Mouse (Mus musculus): ENCODE measurements at regions not wholly inside any gene's neighbourhood (a gene's known extent, or its start where the extent isn't known, plus 50 kb on each side); places are given as distances from the start of the nearest gene placed in this dataset.

DNA sequence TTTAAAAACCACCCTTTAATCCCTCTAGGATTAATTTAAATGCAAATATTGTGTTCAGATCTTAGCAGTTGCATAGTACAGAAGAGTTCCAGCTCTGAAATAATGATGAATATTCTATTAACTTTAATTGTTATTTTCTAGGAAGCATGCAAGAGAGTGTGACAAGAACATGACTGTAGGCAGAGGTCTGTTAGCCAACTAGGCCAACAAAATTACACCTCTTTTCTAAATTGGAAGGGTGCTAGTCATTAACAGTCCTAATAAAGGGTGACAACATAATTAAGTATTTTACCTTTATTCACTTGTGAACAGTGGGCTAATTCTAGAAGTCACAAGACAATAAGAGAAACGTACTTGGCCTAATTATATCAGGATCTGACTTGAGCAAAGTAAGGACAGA lies 1151.9 kb downstream of the Fstl5 start:
- DNase-seq (no peak), ATAC-seq (no peak; the same call in 1 of the 2 replicates)
- H3K4me2 ChIP-seq (ENCODE audit: low read depth): no peak overlapping the region
- no peaks in the 10 kb centered on the region for H3K27me3 ChIP-seq (ENCODE audit: insufficient read depth, low read length)
- H3K4me3 ChIP-seq (ENCODE audit: low read depth, low read length): no peak overlapping the region
- no peaks in the 10 kb centered on the region for H3K9me3 ChIP-seq (ENCODE audit: low read length)
- WGBS: 17% methylated on average over 1 of the region's 1 CpGs
- no peaks in the 10 kb centered on the region for H3K36me3 ChIP-seq (ENCODE audit: insufficient read depth)
- H3K9ac ChIP-seq: no peak overlapping the region
- H3K4me1 ChIP-seq (ENCODE audit: insufficient read depth): no peaks in the 10 kb centered on the region
- H3K27ac ChIP-seq (ENCODE audit: low read depth, low read length): no peak overlapping the region
- no peak for TF ChIP-seq CTCF (IDR thresholded peaks at IDR 0.05; ENCODE audit: low read depth)

All from forebrain, postnatal 0 days (tissue).